Mouse (Mus musculus): ENCODE measurements around the gene Hand2. TPM values are rescaled to one million over a fixed set of nuclear protein-coding genes. Genes with fewer than 3 reads are reported as not detected.

The Hand2 gene
- polyA plus RNA-seq, 1 experiment: 32.1 TPM

Other genes with a start within 250 kb of the Hand2 start
- 0.12 and 0.15 TPM in 2 replicates for gene Scrg1, start 134.9 kb downstream of the Hand2 start, polyA plus RNA-seq (2012; rRNA removed)
- gene Sap30, start 166.9 kb downstream of the Hand2 start, polyA plus RNA-seq (2012; rRNA removed): 19.3 and 22.2 TPM in 2 replicates
- 15.4 and 20.4 TPM in 2 replicates for gene Hmgb2, start 190.9 kb downstream of the Hand2 start, polyA plus RNA-seq (2012; rRNA removed)